ENCODE assay signal across 17 mouse cellular contexts in the genomic region with DNA sequence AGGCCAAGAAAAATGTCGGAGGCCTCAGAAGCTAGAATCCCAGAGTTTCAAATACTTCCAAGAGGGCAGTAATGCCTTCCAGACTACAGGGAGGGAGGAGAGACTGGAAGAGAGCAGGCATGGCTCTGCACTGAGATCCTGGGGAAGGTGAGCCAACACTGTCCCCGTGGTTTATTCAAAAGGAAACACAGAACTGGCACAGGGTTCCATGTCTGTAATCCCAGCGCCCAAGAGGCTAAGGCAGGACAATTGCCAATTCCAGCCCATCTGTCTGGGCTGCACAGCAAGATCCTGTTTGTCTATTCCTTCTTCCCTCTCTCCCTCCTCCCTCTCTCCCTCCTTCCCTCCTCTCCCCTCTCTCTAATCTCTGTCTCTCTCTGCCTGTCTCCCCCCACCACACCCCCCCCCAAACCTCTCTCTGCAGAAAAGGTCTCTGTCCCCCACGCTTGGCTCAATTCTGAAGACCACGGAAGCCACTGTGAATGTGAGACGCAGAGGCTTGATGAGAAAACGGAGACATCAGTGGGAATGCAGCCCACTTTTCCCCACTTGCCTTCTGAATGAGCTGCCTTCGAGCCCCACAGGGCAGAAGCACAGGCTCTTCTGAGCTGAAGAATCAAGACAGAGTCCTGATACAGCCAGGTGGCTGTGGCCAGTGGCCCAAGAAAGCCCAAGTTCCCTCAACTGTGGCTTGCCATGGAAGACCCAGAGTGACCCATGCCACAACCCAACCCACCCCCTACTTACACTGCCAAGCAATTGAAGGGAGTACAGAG. TPM values are rescaled to one million over a fixed set of nuclear protein-coding genes. Genes with fewer than 3 reads are reported as not detected.
DNase-seq lines count a peak whose midpoint lies in the region; ATAC-seq lines count a peak whose summit lies in the region.
"Had no signal": no experiment of that assay in that cellular context is flagged by ENCODE, and none has a peak within 500 bp of the region (broad histone marks: within the 10 kb centered on the region; RNA-seq: fewer than 3 reads in every experiment).

No protein-coding gene starts in this region.

- no peaks in the 10 kb centered on the region for H3K36me3 ChIP-seq in hindbrain, embryonic 15.5 days
- H3K36me3 ChIP-seq in hindbrain, embryonic 12.5 days = no peaks in the 10 kb centered on the region
- H3K36me3 ChIP-seq: heart, embryonic 12.5 days; neural tube, embryonic 15.5 days; stomach, embryonic 15.5 days had no signal

- H3K4me2 ChIP-seq in hindbrain, embryonic 15.5 days = no peak overlapping the region
- no peak overlapping the region for H3K4me2 ChIP-seq in hindbrain, embryonic 12.5 days (replicated peaks)
- H3K4me2 ChIP-seq: heart, embryonic 12.5 days; lung, embryonic 14.5 days; neural tube, embryonic 15.5 days; stomach, embryonic 15.5 days had no signal

- 60% methylated on average over 8 of the region's 8 CpGs for WGBS in hindbrain, embryonic 15.5 days
- 76% methylated on average over 8 of the region's 8 CpGs for WGBS in hindbrain, embryonic 12.5 days

- 0 out of 2 replicates have a peak, but pooled peaks have one; percentile 40 for ATAC-seq in hindbrain, embryonic 15.5 days (ENCODE audit: low FRiP score, low read depth)
- no peak for ATAC-seq in hindbrain, embryonic 12.5 days (ENCODE audit: low FRiP score)
- ATAC-seq: intestine, postnatal 0 days had no signal

- peak; percentile 93 for DNase-seq in brain, adult 2 months (ENCODE audit: low read depth, low spot score)
- peak; percentile 63 for DNase-seq in cerebellum, adult 11 months
- DNase-seq in cerebellum, postnatal 25 days = peak; percentile 68 to 77
- no peak for DNase-seq in spleen, adult 12 weeks (ENCODE audit: low spot score)
- no peak for DNase-seq in adipocyte (ENCODE audit: low spot score)
- DNase-seq: heart, postnatal 4 days; kidney, postnatal 10 days; layer of hippocampus, adult 9-11 months; lung, embryonic 14.5 days; spleen, adult 18-20 months; thymus, postnatal 25 days had no signal

- no peaks in the 10 kb centered on the region for H3K9me3 ChIP-seq in hindbrain, embryonic 15.5 days
- H3K9me3 ChIP-seq in hindbrain, embryonic 12.5 days (replicated peaks) = no peaks in the 10 kb centered on the region
- H3K9me3 ChIP-seq: heart, embryonic 12.5 days; neural tube, embryonic 15.5 days; stomach, embryonic 15.5 days had no signal

- no peak overlapping the region for H3K9ac ChIP-seq in hindbrain, embryonic 15.5 days
- H3K9ac ChIP-seq in hindbrain, embryonic 12.5 days = no peak overlapping the region
- H3K9ac ChIP-seq: heart, embryonic 12.5 days; lung, embryonic 14.5 days; neural tube, embryonic 15.5 days; stomach, embryonic 15.5 days had no signal

- 0 out of 2 replicates have a peak, but pooled peaks cover 3% of the 10 kb centered on the region for H3K27me3 ChIP-seq in hindbrain, embryonic 15.5 days
- peaks cover 8% of the 10 kb centered on the region for H3K27me3 ChIP-seq in hindbrain, embryonic 12.5 days
- H3K27me3 ChIP-seq: neural tube, embryonic 15.5 days; stomach, embryonic 15.5 days had no signal

- H3K4me3 ChIP-seq in hindbrain, embryonic 15.5 days = no peak overlapping the region
- no peak overlapping the region for H3K4me3 ChIP-seq in hindbrain, embryonic 12.5 days
- H3K4me3 ChIP-seq: heart, embryonic 12.5 days; neural tube, embryonic 15.5 days; stomach, embryonic 15.5 days had no signal

- H3K4me1 ChIP-seq in hindbrain, embryonic 15.5 days (replicated peaks) = no peaks in the 10 kb centered on the region
- H3K4me1 ChIP-seq in hindbrain, embryonic 12.5 days = no peaks in the 10 kb centered on the region
- H3K4me1 ChIP-seq: stomach, embryonic 15.5 days had no signal

- no peak overlapping the region for H3K27ac ChIP-seq in hindbrain, embryonic 15.5 days (replicated peaks)
- H3K27ac ChIP-seq in hindbrain, embryonic 12.5 days = no peak overlapping the region
- H3K27ac ChIP-seq: neural tube, embryonic 15.5 days; stomach, embryonic 15.5 days had no signal

RNA-seq across cellular contexts. Expression of gene Rftn1, which starts 8.8 kb away (rescaled TPM):
- 19.7 and 21.2 TPM in 2 replicates for polyA plus RNA-seq in hindbrain, embryonic 15.5 days (2015; fragmentation: Nextera tagmentation; extraction: Ambion mirVana)
- polyA plus RNA-seq in hindbrain, embryonic 12.5 days (2016; fragmentation: Nextera tagmentation; extraction: Ambion mirVana) = 8.3 and 10.4 TPM in 2 replicates

Comparison
In these comparisons a context has a peak if more than half of its experiments do, and no peak if none do; other contexts are left out.
1. DNase-seq: peak in brain, adult 2 months (single experiment), cerebellum, adult 11 months (single experiment) and cerebellum, postnatal 25 days (2 of 2); none in spleen, adult 12 weeks (single experiment) and adipocyte (single experiment).